Mouse (Mus musculus): Measurements from ENCODE around the gene Cd151. TPM values are rescaled to one million over a fixed set of nuclear protein-coding genes. Genes with fewer than 3 reads are reported as not detected.

The Cd151 gene
- total and polyA plus RNA-seq, 2 experiments from 2014 or later = 16.1 to 79.4 TPM

GRCm38 (mm10) chr7:141447110-141447991 lies 19.8 kb upstream of the Cd151 start, which contains the start of gene Rplp2:
Gene Rplp2 (plus strand): TSS chr7:141447370.
- ATAC-seq (peak; percentile 93), DNase-seq (ENCODE audit: low spot score) (peak; percentile 96)
- Histone ChIP-seq H3K4me3 (ENCODE audit: low read length) (peak within 1 kb of the TSS; percentile 73), H3K4me2 (ENCODE audit: low read depth, low read length) (peak within 1 kb of the TSS; percentile 75), H3K27me3 (ENCODE audit: insufficient read depth, low read length) (no peaks in the 10 kb centered on the region), H3K27ac (peak within 1 kb of the TSS; percentile 88), H3K4me1 (ENCODE audit: insufficient read depth, low read length) (peaks cover 18% of the 10 kb centered on the region), H3K9ac (replicated peaks; ENCODE audit: low read length) (peak within 1 kb of the TSS; percentile 86), H3K9me3 (ENCODE audit: low read length) (no peaks in the 10 kb centered on the region), H3K36me3 (ENCODE audit: insufficient read depth, low read length) (peaks cover 15% of the 10 kb centered on the region)
- no peak; the same call in 1 of the 2 replicates for TF ChIP-seq CTCF (IDR thresholded peaks at IDR 0.05; ENCODE audit: low read depth)
- WGBS = under 1% methylated on average over 63 of the region's 63 CpGs

GRCm38 (mm10) chr7:141451928-141452327 lies 15.3 kb upstream of the Cd151 start:
- no peak for DNase-seq (ENCODE audit: low spot score)
- H3K4me3 ChIP-seq (ENCODE audit: low read length) = no peak overlapping the region

GRCm38 (mm10) chr7:141453636-141454035 lies 13.6 kb upstream of the Cd151 start:
- 78% methylated on average over 2 of the region's 2 CpGs for WGBS
- no peak for TF ChIP-seq CTCF (IDR thresholded peaks at IDR 0.05; ENCODE audit: low read depth)

More at GRCm38 (mm10) chr7:141451928-141452327, 15.3 kb upstream of the Cd151 start:
- TF ChIP-seq CTCF (IDR thresholded peaks at IDR 0.05; ENCODE audit: low read depth) = no peak
- Histone ChIP-seq H3K4me2 (ENCODE audit: low read depth, low read length) (no peak overlapping the region), H3K4me1 (ENCODE audit: insufficient read depth, low read length) (peaks cover 17% of the 10 kb centered on the region), H3K36me3 (ENCODE audit: insufficient read depth, low read length) (peaks cover 15% of the 10 kb centered on the region), H3K27ac (no peak overlapping the region), H3K9me3 (ENCODE audit: low read length) (no peaks in the 10 kb centered on the region), H3K9ac (replicated peaks; ENCODE audit: low read length) (no peak overlapping the region), H3K27me3 (ENCODE audit: insufficient read depth, low read length) (no peaks in the 10 kb centered on the region)
- no peak for ATAC-seq

GRCm38 (mm10) chr7:141454967-141455551 lies 12.1 kb upstream of the Cd151 start, which contains the start of gene Pnpla2:
Gene Pnpla2 (plus strand): TSS chr7:141455198.
- Histone ChIP-seq H3K9me3 (ENCODE audit: low read length) (no peaks in the 10 kb centered on the region), H3K27ac (peak within 1 kb of the TSS; percentile 84), H3K27me3 (ENCODE audit: insufficient read depth, low read length) (no peaks in the 10 kb centered on the region), H3K4me1 (ENCODE audit: insufficient read depth, low read length) (0 out of 2 replicates have a peak, but pooled peaks cover 8% of the 10 kb centered on the region), H3K9ac (replicated peaks; ENCODE audit: low read length) (peak within 1 kb of the TSS; percentile 72), H3K4me2 (ENCODE audit: low read depth, low read length) (peak within 1 kb of the TSS; percentile 98), H3K36me3 (ENCODE audit: insufficient read depth, low read length) (peaks cover 19% of the 10 kb centered on the region), H3K4me3 (ENCODE audit: low read length) (peak within 1 kb of the TSS; percentile 80)
- peak; percentile 40 for TF ChIP-seq CTCF (IDR thresholded peaks at IDR 0.05; ENCODE audit: low read depth)
- peak; percentile 92 for DNase-seq (ENCODE audit: low spot score)
- peak; percentile 85 for ATAC-seq
- WGBS = under 1% methylated on average over 44 of the region's 45 CpGs

More at GRCm38 (mm10) chr7:141453636-141454035, 13.6 kb upstream of the Cd151 start:
- Histone ChIP-seq H3K4me3 (ENCODE audit: low read length) (no peak overlapping the region), H3K27ac (no peak overlapping the region), H3K36me3 (ENCODE audit: insufficient read depth, low read length) (peaks cover 15% of the 10 kb centered on the region), H3K27me3 (ENCODE audit: insufficient read depth, low read length) (no peaks in the 10 kb centered on the region), H3K9ac (replicated peaks; ENCODE audit: low read length) (no peak overlapping the region), H3K4me1 (ENCODE audit: insufficient read depth, low read length) (peaks cover 10% of the 10 kb centered on the region), H3K9me3 (ENCODE audit: low read length) (no peaks in the 10 kb centered on the region), H3K4me2 (ENCODE audit: low read depth, low read length) (no peak overlapping the region)
- ATAC-seq (no peak), DNase-seq (ENCODE audit: low spot score) (no peak)

- Histone ChIP-seq H3K36me3 (ENCODE audit: insufficient read depth, low read length) (peaks cover 19% of the 10 kb centered on the region), H3K4me2 (ENCODE audit: low read depth, low read length) (peak overlapping the region; percentile 98), H3K4me1 (ENCODE audit: insufficient read depth, low read length) (0 out of 2 replicates have a peak, but pooled peaks cover 8% of the 10 kb centered on the region), H3K27me3 (ENCODE audit: insufficient read depth, low read length) (peaks cover 2% of the 10 kb centered on the region), H3K9ac (replicated peaks; ENCODE audit: low read length) (peak overlapping the region; percentile 72), H3K27ac (peak overlapping the region; percentile 84), H3K9me3 (ENCODE audit: low read length) (no peaks in the 10 kb centered on the region), H3K4me3 (ENCODE audit: low read length) (peak overlapping the region; percentile 80)
- DNase-seq (ENCODE audit: low spot score) (peak; percentile 64), ATAC-seq (peak; percentile 39)
- WGBS = 2% methylated on average over 23 of the region's 23 CpGs
- no peak for TF ChIP-seq CTCF (IDR thresholded peaks at IDR 0.05; ENCODE audit: low read depth)
Measured at GRCm38 (mm10) chr7:141455610-141456314, 11.4 kb upstream of the Cd151 start.

GRCm38 (mm10) chr7:141456739-141457138 lies 10.5 kb upstream of the Cd151 start:
- no peaks in the 10 kb centered on the region for H3K9me3 ChIP-seq (ENCODE audit: low read length)
- ATAC-seq (no peak), DNase-seq (ENCODE audit: low spot score) (no peak)
- TF ChIP-seq CTCF (IDR thresholded peaks at IDR 0.05; ENCODE audit: low read depth) = no peak
- peaks cover 10% of the 10 kb centered on the region for H3K36me3 ChIP-seq (ENCODE audit: insufficient read depth, low read length)
- 0 out of 2 replicates have a peak, but pooled peaks cover 8% of the 10 kb centered on the region for H3K4me1 ChIP-seq (ENCODE audit: insufficient read depth, low read length)
- 90% methylated on average over 6 of the region's 6 CpGs for WGBS
- no peak overlapping the region for H3K27ac ChIP-seq
- no peak overlapping the region for H3K4me3 ChIP-seq (ENCODE audit: low read length)
- H3K9ac ChIP-seq (replicated peaks; ENCODE audit: low read length) = no peak overlapping the region
- H3K4me2 ChIP-seq (ENCODE audit: low read depth, low read length) = no peak overlapping the region
- peaks cover 10% of the 10 kb centered on the region for H3K27me3 ChIP-seq (ENCODE audit: insufficient read depth, low read length)
